Mouse (Mus musculus) telencephalon, adult 2 months (tissue): Measurements from ENCODE around the gene Scmh1.
A peak's percentile ranks its signal among the peaks of the same experiment; 100 is the strongest.

ENCODE experiments used
- DNase-seq: peaks from one replicate; pipeline ENCODE4 v3.0.0-alpha.2; 2011; ENCODE audit warnings: low read depth, low spot score

Gene Scmh1

DNA sequence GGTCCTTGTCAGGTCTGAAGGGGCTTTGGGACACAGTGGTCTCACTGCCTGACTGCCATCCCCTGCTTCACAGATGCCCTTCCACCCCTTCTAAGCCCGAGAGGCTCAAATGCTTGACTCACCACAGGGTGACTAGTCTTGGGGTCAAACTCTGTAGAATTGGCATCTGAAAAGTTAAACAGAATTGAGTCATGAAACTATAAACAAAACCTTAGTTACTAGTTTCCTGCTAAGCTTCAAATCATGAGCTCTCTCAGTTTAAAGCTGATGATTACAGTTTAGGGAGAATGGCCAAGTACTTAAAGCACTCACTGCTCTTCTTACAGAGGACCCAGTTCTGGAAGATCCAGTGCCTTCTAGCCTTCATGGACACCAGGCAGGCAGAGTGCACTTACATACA, 139.8 kb downstream of the Scmh1 start:
- DNase-seq = no peak

DNA sequence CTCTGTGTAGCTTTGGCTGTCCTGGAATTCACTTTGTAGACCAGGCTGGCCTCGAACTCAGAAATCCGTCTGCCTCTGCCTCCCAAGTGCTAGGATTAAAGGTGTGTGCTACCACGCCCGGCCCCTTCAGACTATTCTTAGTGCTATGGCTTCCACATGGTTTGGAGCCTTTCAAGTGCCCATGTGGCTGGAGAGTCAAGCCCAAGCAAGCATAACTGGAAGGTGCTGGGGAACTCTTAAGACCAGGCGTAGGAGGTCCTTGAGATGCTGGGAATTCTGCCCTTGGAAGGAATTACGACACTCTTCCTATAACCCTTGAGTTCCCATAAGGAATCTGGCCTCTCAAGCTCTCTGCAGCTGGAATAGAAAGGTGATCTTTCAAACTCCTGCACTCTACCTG, 151.5 kb downstream of the Scmh1 start:
- DNase-seq = no peak

- DNase-seq = peak; percentile 11
Observed at GRCm38 (mm10) chr4:120565726-120566125, 160.6 kb downstream of the Scmh1 start.

GRCm38 (mm10) chr4:120568005-120568404, 162.9 kb downstream of the Scmh1 start:
- no peak for DNase-seq

DNA sequence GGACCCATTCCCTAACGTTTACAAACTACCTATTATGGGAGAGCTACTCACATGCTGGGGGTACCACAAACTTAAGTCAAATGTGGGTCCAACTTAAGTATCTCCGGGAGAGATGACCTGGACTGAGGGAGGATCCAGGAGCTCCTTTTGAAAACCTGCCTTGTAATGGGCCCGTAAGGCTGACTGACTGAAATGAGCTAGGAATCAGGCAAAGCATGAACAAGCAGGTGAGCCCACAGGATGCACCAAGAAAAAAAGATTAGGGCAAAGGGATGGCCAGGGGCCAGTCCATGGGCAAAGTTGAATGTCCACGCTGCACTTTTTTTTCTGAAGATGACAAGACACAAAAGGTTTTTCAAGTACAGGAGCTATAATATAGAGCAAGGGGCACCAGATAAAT, 163.9 kb downstream of the Scmh1 start:
- no peak for DNase-seq

DNA sequence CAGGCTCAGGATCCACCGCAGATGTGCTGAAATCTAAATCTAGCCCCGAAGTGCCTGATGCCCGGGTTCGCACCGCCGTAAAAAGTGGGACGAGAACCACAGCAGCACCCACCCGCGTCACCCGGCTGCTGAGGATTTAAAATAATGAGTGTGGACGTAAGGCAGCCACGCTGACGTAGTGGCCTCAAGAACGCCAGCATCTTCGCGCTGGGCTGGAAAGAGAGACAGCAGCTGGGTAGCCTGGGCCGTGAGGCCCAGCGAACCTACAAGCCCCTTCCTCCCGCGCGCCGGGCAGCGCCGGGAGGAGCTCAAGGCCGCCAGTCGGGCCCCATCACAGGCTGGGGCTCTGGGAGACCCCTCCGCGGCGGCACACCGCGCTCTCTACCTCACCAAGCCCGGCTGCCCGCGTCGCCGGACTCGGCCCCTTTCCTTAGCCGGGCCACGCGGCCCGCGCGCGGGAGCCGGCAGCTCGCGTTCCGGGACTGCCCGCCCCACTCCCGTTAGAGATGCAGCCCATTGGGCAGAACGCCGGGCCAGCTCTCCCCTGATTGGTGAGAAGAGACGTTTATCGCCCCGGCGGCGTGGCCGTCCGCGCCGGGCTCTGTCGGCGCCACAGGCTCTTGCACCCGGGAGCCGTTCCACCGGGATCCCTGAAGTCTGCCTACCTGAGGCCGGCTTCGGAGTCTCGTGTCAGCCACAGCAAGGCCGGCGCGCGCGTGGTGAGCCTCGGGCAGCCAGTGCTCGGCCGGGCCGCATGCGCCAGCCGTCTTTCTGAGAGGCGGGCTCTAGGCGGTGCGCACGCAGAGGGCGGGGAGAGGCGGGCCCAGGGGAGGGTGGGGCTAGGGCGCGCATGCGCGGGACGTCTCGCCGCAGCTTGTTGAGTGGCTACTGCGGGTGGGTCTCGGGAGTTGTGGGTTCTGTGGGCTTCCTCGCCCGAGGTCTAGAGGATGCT, 164.7 kb downstream of the Scmh1 start, which contains the start of gene Ctps:
Ctps (minus strand) TSS at position 791 of the 952 bp plus-strand sequence.
- peak; percentile 88 for DNase-seq

GRCm38 (mm10) chr4:120570438-120571069, 165.5 kb downstream of the Scmh1 start:
- DNase-seq = no peak

- DNase-seq = no peak
Observed at GRCm38 (mm10) chr4:120571070-120571464, 166.0 kb downstream of the Scmh1 start.

DNA sequence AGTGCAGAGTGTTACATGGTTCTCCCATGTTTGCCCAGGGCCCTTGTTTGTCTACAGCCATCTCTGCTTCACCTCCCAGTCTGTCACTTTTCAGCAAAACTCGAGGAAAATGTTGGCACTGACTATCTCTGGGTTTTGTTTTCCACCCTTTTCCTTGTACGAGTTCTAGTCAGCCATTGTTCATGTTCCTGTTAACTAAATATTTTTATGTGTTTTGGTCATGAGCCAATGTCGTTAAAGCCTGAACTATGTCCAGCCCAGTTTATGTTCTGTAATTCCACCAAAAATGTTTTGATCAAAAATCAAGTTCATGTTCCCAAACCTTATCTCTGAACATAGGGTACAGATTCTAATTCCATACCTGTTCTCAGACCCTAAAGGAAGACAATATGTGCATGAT, 166.6 kb downstream of the Scmh1 start:
- no peak for DNase-seq
